Mouse (Mus musculus) brown adipose tissue, adult 24 weeks (tissue): ENCODE measurements around the gene Gm28490. TPM values are rescaled to one million over a fixed set of nuclear protein-coding genes. Genes with fewer than 3 reads are reported as not detected.
"Not testable (repeated sequence)": the region's sequence is repeated elsewhere in the genome, so short reads cannot be mapped to it uniquely, and the experiment has no call there.

ENCODE experiments used
- H3K27ac ChIP-seq: fragments of 200-500 bp; replicated peaks from 2 replicates; pipeline ENCODE4 v1.5.1; 2012; ENCODE audit warnings: low read depth, mild to moderate bottlenecking, low read length
- H3K4me1 ChIP-seq: fragments of 200-500 bp; 2 replicates; pipeline ENCODE4 v1.6.1; 2012; ENCODE audit warnings: low read length, mixed read lengths; ENCODE audit not compliant: control insufficient read depth, insufficient read depth, insufficient read length
- H3K4me3 ChIP-seq: fragments of 200-500 bp; 2 replicates; pipeline ENCODE4 v1.5.1; 2012; ENCODE audit warnings: low read depth, mild to moderate bottlenecking, low read length, moderate library complexity; ENCODE audit not compliant: insufficient read depth
- polyA plus RNA-seq: library from polyadenylated mRNA; stranded (reverse); fragments of >200 nt; gene quantifications from 2 replicates; pipeline ENCODE4 v1.2.4, GENCODE M21; 2012; ENCODE audit not compliant: missing spikeins, insufficient read depth, insufficient read length

Gm28490 gene
- not detected in 2 replicates for polyA plus RNA-seq

DNA sequence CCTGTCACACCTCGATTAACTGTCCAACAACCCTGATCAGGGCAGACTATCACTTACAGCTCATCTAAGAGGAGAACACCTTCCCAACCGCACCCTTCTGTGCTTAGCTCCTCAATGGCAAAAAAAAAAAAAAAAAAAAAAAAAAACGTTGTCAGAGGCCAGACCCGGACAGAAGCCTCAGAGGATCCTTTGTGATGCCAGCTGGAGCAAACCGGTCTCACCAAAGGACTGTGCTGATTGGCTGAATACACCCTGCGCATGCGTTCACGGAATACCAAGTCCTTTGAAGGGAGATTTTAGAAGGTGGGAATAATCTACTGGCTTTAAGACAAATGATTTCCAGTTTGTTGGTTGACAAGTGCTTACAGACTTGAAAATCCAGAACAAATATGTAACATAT, at the start of gene Gm28490:
Gene Gm28490, minus strand, starts transcription at position 101 of the 400 bp plus-strand sequence.
- not testable (repeated sequence) for H3K27ac ChIP-seq, H3K4me3 ChIP-seq, H3K4me1 ChIP-seq
